Mouse (Mus musculus): ENCODE measurements around the gene Numb. TPM values are rescaled to one million over a fixed set of nuclear protein-coding genes. Genes with fewer than 3 reads are reported as not detected.
"Not testable (repeated sequence)": the region's sequence is repeated elsewhere in the genome, so short reads cannot be mapped to it uniquely, and the experiment has no call there.

The Numb gene
- total RNA-seq (2017), result 21.1 to 36.1 TPM (median 30.5 TPM) in 3 replicates

DNA sequence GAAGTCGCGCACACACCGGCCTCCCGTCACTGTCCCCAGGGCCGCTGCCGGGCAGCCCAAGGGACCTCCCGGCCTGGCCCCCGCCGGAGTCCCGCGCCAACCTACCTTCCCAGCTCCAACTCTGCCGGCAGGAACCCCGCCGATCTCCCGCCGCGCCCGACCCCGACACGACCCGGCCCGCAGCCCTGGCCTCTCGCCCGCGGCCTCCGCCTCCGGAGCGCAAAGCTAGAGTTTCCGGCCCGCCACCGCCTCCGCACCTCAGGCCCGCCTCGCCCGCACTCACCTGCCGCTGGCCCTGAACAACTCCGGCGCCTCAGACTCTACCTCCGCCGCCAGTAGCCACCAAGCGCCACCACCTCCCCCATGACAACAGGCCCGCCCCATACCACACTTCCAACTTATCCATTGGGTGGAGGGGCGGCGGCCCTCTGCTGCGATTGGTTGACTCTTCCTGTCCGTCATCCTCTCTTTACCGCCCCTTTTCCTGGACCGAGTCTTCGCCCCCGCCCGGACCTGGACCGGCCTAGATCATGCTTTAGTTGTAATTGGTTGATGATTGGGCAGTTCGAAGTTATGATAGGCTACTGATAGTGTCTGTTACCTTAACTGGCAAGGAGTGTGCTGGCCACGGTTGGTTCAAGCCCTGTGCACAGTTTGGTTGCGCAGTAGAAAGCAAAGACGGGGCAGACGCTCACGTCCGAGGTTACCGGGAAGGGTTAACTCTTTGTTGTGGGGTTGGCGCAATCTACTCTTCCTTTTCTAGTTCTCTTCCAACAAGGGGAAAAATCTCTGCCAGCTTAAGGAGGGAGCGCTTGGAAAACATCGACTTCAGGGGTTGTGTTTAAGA is at the start of gene Numb:
Numb (minus strand) TSS at position 400 of the 847 bp plus-strand sequence.
- ATAC-seq (replicated peaks; ENCODE audit: insufficient number of reproducible peaks, low FRiP score, low TSS enrichment, poor library complexity, severe bottlenecking), result peak; percentile 100

DNA sequence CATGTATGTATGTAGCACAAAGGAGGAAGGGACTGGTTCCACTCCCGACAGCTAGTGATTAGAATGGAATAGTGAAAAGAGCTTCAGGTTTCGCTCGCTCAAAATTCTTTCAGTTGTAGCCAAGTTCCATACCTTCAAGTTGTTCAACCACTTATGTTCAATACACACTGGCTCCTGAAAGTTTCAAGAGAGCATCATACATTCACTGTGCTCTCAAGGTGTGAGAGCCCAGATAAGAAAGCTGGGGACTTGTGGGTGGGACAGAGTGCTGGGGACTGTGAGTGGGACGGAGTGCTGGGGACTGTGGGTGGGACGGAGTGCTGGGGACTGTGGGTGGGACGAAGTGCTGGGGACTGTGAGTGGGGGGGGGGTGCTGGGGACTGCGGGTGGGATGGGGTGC is 43.5 kb upstream of the Numb start:
- ATAC-seq (replicated peaks; ENCODE audit: insufficient number of reproducible peaks, low FRiP score, low TSS enrichment, poor library complexity, severe bottlenecking), result no peak

DNA sequence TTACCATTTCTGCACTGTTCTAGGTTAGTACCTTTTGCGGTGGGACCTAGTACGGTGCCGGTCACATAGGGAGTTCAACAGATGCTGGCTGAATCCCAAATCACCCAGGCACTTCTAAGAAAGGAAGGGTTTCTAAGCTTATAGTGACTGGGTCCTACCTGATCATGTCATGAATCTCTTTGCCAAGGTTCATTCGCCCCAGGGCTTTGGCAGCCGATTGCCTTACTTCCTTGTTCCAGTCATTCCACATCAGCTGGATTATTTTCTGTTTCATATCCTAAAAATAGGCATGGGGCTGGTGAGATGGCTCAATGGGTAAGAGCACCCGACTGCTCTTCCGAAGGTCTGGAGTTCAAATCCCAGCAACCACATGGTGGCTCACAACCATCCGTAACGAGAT is 36.5 kb upstream of the Numb start:
- no peak for ATAC-seq (replicated peaks; ENCODE audit: insufficient number of reproducible peaks, low FRiP score, low TSS enrichment, poor library complexity, severe bottlenecking)

DNA sequence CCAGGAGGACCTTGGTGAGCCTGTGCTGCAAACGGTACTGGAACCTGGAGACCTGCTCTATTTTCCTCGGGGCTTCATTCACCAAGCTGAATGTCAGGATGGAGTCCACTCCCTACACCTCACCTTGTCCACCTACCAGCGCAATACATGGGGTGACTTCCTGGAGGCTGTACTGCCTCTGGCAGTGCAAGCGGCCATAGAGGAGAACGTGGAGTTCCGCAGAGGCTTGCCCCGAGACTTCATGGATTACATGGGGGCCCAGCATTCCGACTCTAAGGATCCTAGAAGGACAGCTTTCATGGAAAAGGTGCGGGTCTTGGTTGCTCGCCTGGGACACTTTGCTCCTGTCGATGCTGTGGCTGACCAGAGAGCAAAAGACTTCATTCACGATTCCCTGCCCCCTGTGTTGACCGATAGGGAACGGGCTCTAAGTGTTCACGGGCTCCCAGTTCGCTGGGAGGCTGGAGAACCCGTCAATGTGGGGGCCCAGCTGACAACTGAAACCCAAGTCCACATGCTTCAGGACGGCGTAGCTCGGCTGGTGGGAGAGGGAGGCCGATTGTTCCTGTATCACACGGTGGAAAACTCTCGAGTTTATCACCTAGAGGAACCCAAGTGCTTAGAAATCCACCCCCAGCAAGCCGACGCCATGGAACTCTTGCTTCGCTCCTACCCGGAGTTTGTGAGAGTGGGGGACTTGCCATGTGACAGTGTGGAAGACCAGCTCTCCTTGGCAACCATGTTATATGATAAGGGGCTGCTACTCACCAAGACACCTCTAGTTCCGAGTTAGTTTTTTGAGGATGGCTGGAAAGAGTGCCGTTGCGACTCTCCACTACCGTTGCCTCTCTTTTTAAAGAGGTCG is 30.2 kb upstream of the Numb start:
- ATAC-seq (replicated peaks; ENCODE audit: insufficient number of reproducible peaks, low FRiP score, low TSS enrichment, poor library complexity, severe bottlenecking), result no peak

DNA sequence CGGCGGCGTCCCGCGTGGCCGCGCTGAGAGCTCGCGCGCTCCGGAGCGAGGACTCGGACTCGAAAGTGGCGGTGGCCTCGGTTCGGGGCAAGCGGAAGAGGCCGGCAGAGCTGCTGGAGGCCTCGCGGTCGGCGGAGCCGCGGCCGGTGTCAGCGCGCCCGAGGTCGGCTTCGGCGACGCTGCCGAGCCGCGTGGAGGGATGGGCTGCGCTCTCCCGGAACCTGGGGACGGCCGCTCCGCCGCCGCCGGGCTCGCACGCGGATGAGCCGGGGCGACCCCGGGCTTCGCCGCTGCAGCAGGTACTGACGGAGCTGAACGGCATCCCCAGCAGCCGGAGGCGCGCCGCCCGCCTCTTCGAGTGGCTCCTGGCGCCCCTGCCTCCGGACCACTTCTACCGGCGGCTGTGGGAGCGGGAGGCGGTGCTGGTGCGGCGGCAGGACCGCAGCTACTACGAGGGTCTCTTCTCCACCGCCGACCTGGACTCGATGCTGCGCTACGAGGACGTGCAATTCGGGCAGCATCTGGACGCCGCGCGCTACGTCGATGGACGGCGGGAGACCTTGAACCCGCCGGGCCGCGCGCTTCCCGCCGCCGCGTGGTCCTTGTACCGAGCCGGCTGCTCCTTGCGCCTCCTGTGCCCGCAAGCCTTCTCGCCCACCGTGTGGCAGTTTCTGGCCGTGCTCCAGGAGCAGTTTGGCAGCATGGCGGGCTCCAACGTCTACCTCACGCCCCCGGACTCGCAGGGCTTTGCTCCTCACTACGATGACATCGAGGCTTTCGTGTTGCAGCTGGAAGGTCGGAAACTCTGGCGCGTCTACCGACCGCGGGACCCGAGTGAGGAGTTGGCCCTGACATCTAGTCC is 29.3 kb upstream of the Numb start:
- ATAC-seq (replicated peaks; ENCODE audit: insufficient number of reproducible peaks, low FRiP score, low TSS enrichment, poor library complexity, severe bottlenecking), result no peak; the same call in 1 of the 2 replicates

DNA sequence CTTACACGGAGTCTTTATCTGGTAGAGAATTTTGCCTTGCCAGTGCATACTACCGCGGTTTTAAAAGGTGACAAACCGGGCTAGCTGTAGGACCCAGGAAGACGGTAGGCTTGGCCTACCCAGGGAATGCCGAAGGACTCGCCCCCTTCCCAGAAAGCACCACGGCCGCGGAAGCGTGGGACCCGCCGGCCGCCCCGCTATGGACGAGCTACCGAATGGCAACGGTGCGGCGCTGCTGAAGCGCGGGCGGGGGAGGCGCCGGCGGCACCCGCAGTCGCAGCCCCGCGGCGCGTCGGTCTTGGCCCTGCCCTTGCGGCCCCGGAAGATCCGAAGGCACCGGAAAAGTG is 28.7 kb upstream of the Numb start, which contains the start of gene Riox1:
Riox1 (plus strand) TSS at position 116 of the 347 bp plus-strand sequence.
- peak; percentile 83 for ATAC-seq (replicated peaks; ENCODE audit: insufficient number of reproducible peaks, low FRiP score, low TSS enrichment, poor library complexity, severe bottlenecking)

DNA sequence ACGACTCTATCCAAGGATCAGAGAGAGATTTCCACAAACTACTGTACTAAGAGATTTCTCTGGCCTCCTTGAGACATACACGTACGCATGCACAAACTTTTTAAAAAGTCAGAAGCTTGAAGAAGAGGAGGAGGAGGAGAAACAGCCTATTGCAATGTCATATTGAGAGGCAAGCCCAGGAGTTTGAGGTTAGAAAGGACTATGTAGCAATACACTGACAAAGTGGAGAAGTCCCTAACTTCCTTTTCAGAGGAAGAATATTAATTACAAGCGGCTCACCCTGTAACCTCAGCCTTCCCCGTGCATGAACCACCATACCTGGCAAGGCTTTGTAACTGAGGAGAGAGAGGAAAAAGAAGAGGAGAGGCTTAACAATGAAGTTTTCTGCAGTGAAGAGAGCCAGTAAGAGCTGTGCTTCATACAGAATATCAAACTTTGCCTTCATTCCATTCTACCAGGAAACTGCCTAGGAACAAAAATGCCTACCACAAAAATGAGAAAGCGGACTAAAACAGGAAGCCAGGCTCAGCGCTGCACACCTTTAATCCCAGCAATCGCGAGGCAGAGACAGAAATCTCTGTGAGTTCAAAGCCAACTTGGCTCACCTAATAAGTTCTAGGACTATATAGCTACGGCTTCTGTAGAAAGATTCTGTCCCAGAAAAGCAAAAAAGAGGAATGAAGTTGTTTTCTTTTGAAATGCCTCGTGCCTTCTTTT is 28.2 kb upstream of the Numb start:
- peak; percentile 75 for ATAC-seq (replicated peaks; ENCODE audit: insufficient number of reproducible peaks, low FRiP score, low TSS enrichment, poor library complexity, severe bottlenecking)

DNA sequence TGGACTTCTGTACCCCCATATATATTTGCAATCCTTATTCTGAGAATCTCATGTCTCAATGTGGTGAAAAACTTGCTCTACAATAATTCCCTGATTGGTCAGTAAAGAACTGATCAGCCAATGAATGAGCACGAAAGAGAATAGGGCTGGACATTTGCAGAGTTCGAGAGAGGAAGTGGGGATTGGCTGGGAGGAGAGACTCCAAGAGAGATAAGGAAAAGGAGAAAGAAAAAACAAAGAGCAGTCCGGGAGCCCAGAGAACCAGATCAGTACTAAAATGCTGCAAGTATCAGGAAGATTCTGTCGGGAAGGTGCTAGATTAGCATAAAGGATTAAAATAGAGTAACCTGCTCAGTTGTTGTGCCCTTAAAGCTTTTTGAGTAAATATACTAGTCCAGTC is 27.3 kb upstream of the Numb start:
- ATAC-seq (replicated peaks; ENCODE audit: insufficient number of reproducible peaks, low FRiP score, low TSS enrichment, poor library complexity, severe bottlenecking), result no peak

DNA sequence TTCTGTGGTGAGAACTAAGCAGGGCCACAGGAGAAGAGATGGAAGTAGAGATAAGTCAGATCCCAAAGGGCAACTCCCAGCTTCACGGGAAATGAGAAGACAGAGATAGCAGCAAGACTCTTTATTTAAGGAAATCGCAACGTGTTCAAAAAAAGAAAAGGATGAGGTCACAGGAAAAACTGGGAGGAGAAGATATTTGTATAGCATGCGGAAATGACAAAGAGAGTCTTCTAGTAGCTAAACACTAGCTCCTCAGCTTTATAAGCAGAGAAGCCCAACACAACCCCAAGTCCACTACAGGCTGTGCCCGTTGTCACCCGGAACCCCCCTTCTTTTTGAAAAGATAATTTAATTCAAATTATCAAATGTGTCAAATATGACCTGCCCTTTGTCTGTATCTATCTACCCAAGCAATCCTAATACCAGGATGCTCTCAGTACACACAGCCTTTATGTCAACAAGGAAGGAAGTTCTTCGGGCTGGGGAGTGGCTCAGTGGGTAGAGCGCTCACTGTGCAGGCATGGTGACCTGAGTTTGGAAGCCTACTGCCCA is 25.6 kb upstream of the Numb start:
- no peak for ATAC-seq (replicated peaks; ENCODE audit: insufficient number of reproducible peaks, low FRiP score, low TSS enrichment, poor library complexity, severe bottlenecking)

DNA sequence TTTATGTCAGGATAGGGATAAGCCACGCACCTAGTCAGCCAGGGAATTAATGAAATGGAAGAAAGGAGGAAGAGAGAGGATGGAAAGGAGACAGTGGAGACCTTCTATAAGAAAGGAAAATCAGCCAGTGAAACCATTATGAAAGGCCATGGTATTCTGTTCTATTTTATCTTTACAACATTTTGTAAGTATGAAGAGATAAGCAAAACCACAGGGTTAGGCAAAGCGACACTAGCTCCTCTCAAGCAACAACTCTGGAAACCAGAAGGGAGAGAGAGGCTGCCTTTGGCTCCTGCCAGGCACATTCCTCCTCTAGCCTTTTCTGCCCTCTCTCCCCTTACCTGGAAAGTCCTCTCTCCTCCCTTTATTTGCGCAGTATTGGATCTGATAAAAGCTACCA is 20.2 kb upstream of the Numb start:
- no peak for ATAC-seq (replicated peaks; ENCODE audit: insufficient number of reproducible peaks, low FRiP score, low TSS enrichment, poor library complexity, severe bottlenecking)

DNA sequence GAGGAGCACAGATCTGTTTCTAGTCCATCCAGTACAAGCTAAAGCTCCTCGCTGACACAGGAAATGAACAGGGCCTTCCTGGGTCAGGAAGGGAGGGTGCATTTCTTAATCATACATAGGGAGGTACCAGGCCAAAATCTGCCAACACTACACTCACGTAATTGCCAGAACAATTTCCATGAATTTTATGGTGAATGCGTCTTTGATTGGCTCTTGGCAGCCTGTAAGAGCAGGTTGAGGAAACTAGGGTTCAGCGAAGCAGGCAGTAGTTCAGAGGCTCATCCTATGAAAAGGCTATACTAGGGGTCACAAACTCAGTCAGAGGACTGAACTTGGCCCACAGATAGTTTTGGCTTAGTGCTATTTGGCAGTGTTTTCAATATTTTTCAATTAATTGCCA is 18.3 kb upstream of the Numb start:
- ATAC-seq (replicated peaks; ENCODE audit: insufficient number of reproducible peaks, low FRiP score, low TSS enrichment, poor library complexity, severe bottlenecking), result no peak

DNA sequence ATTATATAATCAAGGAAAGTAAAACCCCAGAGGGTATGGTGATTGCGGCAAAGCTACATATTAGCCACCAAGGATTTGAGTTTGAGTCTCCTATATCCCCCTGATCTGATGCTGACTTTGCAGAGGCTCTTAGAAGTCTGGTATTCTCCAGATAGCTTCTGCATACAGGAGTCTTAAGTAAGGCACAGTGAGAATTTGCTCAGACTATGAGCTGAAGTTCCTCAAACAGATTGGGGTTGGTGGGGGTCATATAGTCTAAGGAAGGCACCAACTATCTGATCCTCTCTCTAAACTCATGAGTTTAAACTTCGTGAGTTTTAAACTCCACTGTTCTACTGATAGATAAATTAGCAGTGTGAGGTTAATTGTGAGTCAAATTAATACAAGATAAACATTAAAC is 17.6 kb upstream of the Numb start:
- no peak for ATAC-seq (replicated peaks; ENCODE audit: insufficient number of reproducible peaks, low FRiP score, low TSS enrichment, poor library complexity, severe bottlenecking)

DNA sequence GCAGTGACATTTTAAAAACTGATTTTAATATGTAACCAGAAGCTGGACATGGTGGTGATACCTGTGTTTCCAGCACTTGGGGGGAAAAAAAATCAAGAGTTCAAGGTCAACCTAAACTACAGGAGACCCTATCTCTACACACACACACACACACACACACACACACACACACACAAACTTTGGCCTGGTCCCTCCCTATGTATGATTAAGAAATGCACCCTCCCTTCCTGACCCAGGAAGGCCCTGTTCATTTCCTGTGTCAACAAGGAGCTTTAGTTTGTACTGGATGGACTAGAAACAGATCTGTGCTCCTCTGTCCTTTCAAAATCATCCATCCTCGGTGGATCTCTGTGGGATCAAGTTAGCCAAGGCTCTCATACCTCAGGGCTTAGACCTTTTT is 16.9 kb upstream of the Numb start:
- not testable (repeated sequence) for ATAC-seq (replicated peaks; ENCODE audit: insufficient number of reproducible peaks, low FRiP score, low TSS enrichment, poor library complexity, severe bottlenecking)

DNA sequence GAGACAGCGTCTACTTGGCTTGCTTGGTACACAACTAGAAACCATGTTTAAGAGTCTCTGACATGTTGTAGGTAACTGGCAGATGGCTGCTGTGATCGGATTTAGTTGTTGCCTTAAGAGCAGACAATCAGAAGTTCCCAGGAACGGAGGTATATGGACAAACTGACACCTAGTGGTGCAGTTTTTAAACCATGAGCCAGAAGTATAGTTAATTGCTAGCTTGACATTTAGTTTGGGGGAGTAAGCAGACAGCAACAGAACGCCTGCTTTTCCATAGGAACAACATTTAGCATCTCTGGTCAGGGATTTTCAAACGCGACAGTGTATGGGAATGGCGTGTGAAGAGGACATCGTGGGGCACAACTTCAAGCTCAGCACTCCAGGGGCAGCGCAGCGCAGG is 15.9 kb upstream of the Numb start:
- no peak for ATAC-seq (replicated peaks; ENCODE audit: insufficient number of reproducible peaks, low FRiP score, low TSS enrichment, poor library complexity, severe bottlenecking)

DNA sequence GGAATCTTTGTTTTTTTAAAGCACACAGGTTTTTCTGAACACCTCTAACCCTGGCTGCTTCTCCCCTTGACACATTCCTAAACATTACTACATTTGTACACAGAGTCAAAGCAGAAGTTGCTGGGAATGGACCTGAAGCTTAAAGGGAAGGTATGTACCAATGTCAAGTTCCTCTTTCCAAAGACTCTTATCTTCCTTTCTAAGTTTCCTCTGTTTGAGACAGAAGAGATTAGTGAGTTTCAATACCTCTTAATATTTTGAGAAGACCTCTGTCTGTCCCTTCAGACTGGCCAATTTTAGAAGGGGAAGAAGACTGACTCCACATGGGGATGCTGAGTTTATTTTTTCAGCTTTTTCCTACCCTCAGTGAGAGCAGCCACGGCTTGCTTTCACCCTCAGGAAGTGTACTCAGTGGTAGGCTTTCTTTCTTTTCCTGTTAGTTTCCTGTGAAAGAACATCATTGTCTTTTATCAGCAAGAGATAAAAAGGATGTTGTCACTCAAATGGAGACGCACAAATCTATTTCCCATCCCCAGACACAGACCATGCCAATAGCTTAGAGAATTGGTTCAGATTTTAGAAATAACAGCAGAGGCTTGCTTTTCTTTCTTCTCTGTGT is 7.6 kb upstream of the Numb start:
- ATAC-seq (replicated peaks; ENCODE audit: insufficient number of reproducible peaks, low FRiP score, low TSS enrichment, poor library complexity, severe bottlenecking), result peak; percentile 68; the same call in 1 of the 2 replicates

DNA sequence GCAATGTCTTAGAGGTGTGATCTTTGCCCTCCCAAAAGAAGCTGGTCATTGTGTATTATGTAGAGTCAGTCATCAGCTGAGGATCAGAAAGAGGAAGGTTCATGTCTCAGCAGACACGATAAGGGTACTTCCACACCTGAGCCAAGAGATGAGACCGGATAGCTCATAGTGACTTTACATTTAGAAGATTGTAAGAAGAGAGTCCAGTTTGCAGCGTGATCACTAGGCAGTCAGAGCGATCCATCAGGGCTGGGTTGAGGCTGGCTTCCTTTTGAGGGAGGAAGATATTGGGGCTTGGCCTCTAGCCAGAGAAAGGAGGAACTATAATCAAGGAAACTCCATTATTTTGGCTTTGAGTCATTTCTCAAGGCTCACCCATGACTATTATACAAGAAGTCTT is 6.0 kb upstream of the Numb start:
- 0 out of 2 replicates have a peak, but pooled peaks have one; percentile 15 for ATAC-seq (replicated peaks; ENCODE audit: insufficient number of reproducible peaks, low FRiP score, low TSS enrichment, poor library complexity, severe bottlenecking)

DNA sequence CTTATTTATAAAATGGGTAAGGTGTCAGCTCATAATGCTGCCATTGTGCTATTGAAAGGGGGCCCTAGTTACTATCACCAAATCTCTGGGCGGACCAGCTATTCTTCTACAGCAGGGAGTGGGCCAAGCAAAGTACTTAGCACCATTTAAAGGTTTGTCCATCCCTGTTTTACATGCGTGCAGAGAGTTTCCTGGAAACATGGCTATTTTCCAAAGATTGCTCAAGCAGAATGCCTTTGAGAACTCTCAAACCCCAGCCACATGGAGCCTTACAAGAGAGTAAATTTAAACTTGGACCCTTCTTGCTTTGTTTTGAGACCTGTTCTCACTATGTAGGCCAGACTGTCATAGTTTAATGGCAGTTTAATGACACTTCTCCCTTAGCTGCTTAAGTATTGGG is 4.3 kb upstream of the Numb start:
- no peak for ATAC-seq (replicated peaks; ENCODE audit: insufficient number of reproducible peaks, low FRiP score, low TSS enrichment, poor library complexity, severe bottlenecking)

Data from monocyte, adult 5-6 weeks (primary cell).